Mouse (Mus musculus): ENCODE results near the gene Tmem109.

DNA sequence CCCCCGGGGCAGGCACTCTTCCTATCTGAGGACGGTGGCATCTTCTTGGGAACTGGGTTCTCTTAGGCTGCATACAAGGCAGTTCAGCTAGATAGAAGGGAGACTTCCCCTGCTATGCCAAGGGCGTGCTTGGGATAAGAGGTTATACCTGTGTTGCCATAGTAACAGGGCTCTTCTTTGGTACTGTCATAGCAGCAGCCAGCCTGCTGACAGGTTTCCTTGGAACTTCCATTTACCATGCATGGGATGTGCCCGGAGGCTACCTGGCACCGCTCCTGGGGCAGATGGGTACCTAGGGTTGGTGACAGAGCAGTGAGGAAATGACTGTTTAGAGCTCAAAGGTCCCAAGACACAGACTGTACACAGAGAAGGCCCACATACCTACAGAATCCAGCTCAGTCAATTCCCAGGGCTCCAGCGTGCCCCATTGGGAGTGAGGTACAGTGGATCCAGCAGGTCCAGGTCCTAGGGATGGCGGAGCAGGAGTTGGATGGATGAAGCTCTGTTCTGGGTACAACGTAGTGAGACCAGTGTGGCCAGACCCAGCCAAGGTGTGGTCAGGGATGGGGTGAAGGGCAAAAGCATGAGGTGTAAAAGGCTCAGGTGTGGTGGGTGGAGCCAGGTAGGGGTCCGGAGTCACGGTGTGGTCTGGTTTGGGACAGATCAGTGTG lies 36.7 kb upstream of the Tmem109 start:
- no peak for TF ChIP-seq POLR2A (IDR thresholded peaks at IDR 0.05; ENCODE audit: control insufficient read depth, extremely low read depth, insufficient read depth, low read length, poor library complexity)
- TF ChIP-seq CTCF (IDR thresholded peaks at IDR 0.05; ENCODE audit: borderline replicate concordance, control insufficient read depth, extremely low read depth, insufficient read depth, low read length, poor library complexity), result no peak
